Mouse (Mus musculus): Measurements from ENCODE around the gene Tk2.

Tk2 gene

GRCm38 (mm10) chr8:104219806-104220205 lies 28.6 kb downstream of the Tk2 start:
- DNase-seq (ENCODE audit: low read depth), result peak; percentile 31

GRCm38 (mm10) chr8:104219079-104219478 lies 29.3 kb downstream of the Tk2 start:
- DNase-seq (ENCODE audit: low read depth), result no peak

- DNase-seq (ENCODE audit: low read depth), result no peak
Observed at GRCm38 (mm10) chr8:104217601-104218000, 30.8 kb downstream of the Tk2 start.

GRCm38 (mm10) chr8:104205292-104205691 lies 43.1 kb downstream of the Tk2 start:
- DNase-seq (ENCODE audit: low read depth), result no peak

GRCm38 (mm10) chr8:104202320-104202719 lies 46.0 kb downstream of the Tk2 start:
- no peak for DNase-seq (ENCODE audit: low read depth)

GRCm38 (mm10) chr8:104201622-104202021 lies 46.7 kb downstream of the Tk2 start:
- DNase-seq (ENCODE audit: low read depth), result no peak

- no peak for DNase-seq (ENCODE audit: low read depth)
Observed at GRCm38 (mm10) chr8:104199802-104200201, 48.6 kb downstream of the Tk2 start.

- DNase-seq (ENCODE audit: low read depth), result no peak
Observed at GRCm38 (mm10) chr8:104191496-104191895, 56.9 kb downstream of the Tk2 start.

GRCm38 (mm10) chr8:104190777-104191468 lies 57.4 kb downstream of the Tk2 start:
- no peak for DNase-seq (ENCODE audit: low read depth)

- DNase-seq (ENCODE audit: low read depth), result no peak
Observed at GRCm38 (mm10) chr8:104188459-104188858, 59.9 kb downstream of the Tk2 start.

GRCm38 (mm10) chr8:104187622-104188021 lies 60.7 kb downstream of the Tk2 start:
- DNase-seq (ENCODE audit: low read depth), result no peak

GRCm38 (mm10) chr8:104186827-104187226 lies 61.5 kb downstream of the Tk2 start:
- no peak for DNase-seq (ENCODE audit: low read depth)

GRCm38 (mm10) chr8:104184905-104185304 lies 63.5 kb downstream of the Tk2 start:
- no peak for DNase-seq (ENCODE audit: low read depth)

GRCm38 (mm10) chr8:104177054-104177453 lies 71.3 kb downstream of the Tk2 start:
- DNase-seq (ENCODE audit: low read depth), result no peak

All from fibroblast of lung, adult 2 months (primary cell).